Mouse (Mus musculus) megakaryocyte, embryonic 14.5 days (primary cell): ENCODE measurements at regions not wholly inside any gene's neighbourhood (a gene's known extent, or its start where the extent isn't known, plus 50 kb on each side); places are given as distances from the start of the nearest gene placed in this dataset.

Experiments
- FLI1 ChIP-seq: IDR thresholded peaks from 2 replicates; pipeline ENCODE4 v1.6.1; 2012; ENCODE audit warnings: low read length, inconsistent platforms, mixed read lengths
- GATA1 ChIP-seq: IDR thresholded peaks from 3 replicates; pipeline ENCODE4 v1.6.1; 2012; ENCODE audit warnings: mixed read lengths, low read length, inconsistent platforms, borderline replicate concordance

GRCm38 (mm10) chr13:51903324-51903939, 57.0 kb downstream of the Gadd45g start:
- TF ChIP-seq GATA1 (no peak), FLI1 (no peak)
